Mouse (Mus musculus) megakaryocyte-erythroid progenitor cell, adult 5-6 weeks (primary cell): Measurements from ENCODE around the gene Tmub2. TPM values are rescaled to one million over a fixed set of nuclear protein-coding genes. Genes with fewer than 3 reads are reported as not detected.
"Not testable (repeated sequence)": the region's sequence is repeated elsewhere in the genome, so short reads cannot be mapped to it uniquely, and the experiment has no call there.

ENCODE experiments used
- ATAC-seq: replicated peaks from 2 replicates; pipeline ENCODE4 v1.8.0; 2016; ENCODE audit warnings: mild to moderate bottlenecking, inconsistent platforms; ENCODE audit not compliant: severe bottlenecking, poor library complexity, low FRiP score, low TSS enrichment
- total RNA-seq, 2 experiments: library from RNA; stranded (forward) in 1 of 2; stranded (reverse) in 1 of 2; fragments of 200-1000, 215-1000 nt in 1 of 2; fragments of >200 nt in 1 of 2; fragmentation: Nextera tagmentation in 1 of 2; gene quantifications; 2 replicates each; pipeline ENCODE4 v1.2.3; 2014 to 2017

Tmub2 gene
- total RNA-seq, 2 experiments from 2014 or later: 10.0 to 19.8 TPM

- ATAC-seq: no peak
Measured at GRCm38 (mm10) chr11:102268520-102269244, 16.0 kb upstream of the Tmub2 start, which contains the start of gene Asb16. Gene Asb16 (plus strand): TSS chr11:102268743.

- ATAC-seq: peak; percentile 73
Measured at GRCm38 (mm10) chr11:102276411-102276915, 8.3 kb upstream of the Tmub2 start.

GRCm38 (mm10) chr11:102277754-102278153 lies 7.0 kb upstream of the Tmub2 start:
- no peak for ATAC-seq

- no peak for ATAC-seq
Measured at GRCm38 (mm10) chr11:102279595-102279994, 5.1 kb upstream of the Tmub2 start.

GRCm38 (mm10) chr11:102280267-102280666 lies 4.5 kb upstream of the Tmub2 start:
- not testable (repeated sequence) for ATAC-seq

- no peak for ATAC-seq
Measured at GRCm38 (mm10) chr11:102283922-102284321, 809 bp upstream of the Tmub2 start.

GRCm38 (mm10) chr11:102285095-102285834 lies 534 bp downstream of the Tmub2 start:
- ATAC-seq: peak; percentile 62

GRCm38 (mm10) chr11:102287485-102287884 lies 2.8 kb downstream of the Tmub2 start:
- no peak for ATAC-seq

GRCm38 (mm10) chr11:102288027-102288804 lies 3.5 kb downstream of the Tmub2 start:
- ATAC-seq: no peak

GRCm38 (mm10) chr11:102288913-102289312 lies 4.2 kb downstream of the Tmub2 start:
- ATAC-seq: no peak

GRCm38 (mm10) chr11:102289511-102290100 lies 4.9 kb downstream of the Tmub2 start:
- ATAC-seq: no peak

GRCm38 (mm10) chr11:102290141-102290540 lies 5.4 kb downstream of the Tmub2 start:
- ATAC-seq: no peak

GRCm38 (mm10) chr11:102291051-102291535 lies 6.4 kb downstream of the Tmub2 start:
- no peak for ATAC-seq

- ATAC-seq: no peak
Measured at GRCm38 (mm10) chr11:102293971-102294370, 9.2 kb downstream of the Tmub2 start.

- ATAC-seq: no peak
Measured at GRCm38 (mm10) chr11:102294416-102294815, 9.7 kb downstream of the Tmub2 start.

GRCm38 (mm10) chr11:102294887-102295597 lies 10.3 kb downstream of the Tmub2 start:
- peak; percentile 26; the same call in 1 of the 2 replicates for ATAC-seq

- ATAC-seq: no peak
Measured at GRCm38 (mm10) chr11:102295598-102296471, 11.1 kb downstream of the Tmub2 start.
